Mouse (Mus musculus) embryo, embryonic 11.5 days (tissue): Measurements from ENCODE around the gene Fgfr4.

ENCODE experiments used
- DNase-seq: peaks from one replicate; pipeline ENCODE4 v3.0.0-alpha.2; 2012; ENCODE audit warnings: low read depth, low spot score

Fgfr4 gene

DNA sequence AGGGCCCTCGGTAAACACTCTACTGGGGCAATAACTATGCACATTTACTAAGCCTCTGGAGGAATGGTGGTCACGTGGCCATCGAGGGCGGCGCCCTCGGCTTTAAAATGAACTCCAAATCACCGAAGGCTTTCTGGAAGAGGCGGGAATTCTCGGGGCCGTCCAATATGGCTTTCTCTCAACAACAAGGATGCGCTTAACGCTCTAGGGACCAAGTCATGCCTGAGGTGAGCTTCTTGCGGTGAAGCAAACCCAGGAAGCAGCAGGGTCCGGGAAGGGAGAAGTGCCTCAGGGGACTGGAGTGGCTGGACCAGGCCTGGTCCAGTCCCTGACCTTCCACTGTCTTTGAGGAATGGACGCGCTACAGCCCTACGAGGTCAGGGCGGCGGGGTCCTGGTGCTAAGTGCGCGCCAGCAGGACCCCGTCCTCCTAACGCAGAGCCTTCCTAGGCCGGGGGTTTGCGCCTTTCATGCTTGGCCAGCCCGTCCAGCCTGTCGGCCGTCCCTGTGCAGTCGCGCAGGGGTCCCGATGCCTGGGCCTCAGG is 57.3 kb downstream of the Fgfr4 start, which contains the start of gene Nsd1:
Gene Nsd1 (plus strand): TSS at position 134 of the 544 bp plus-strand sequence.
- no peak for DNase-seq

- peak; percentile 57 for DNase-seq
Measured at GRCm38 (mm10) chr13:55210193-55210970, 57.9 kb downstream of the Fgfr4 start.

- DNase-seq: no peak
Measured at GRCm38 (mm10) chr13:55210971-55211220, 58.5 kb downstream of the Fgfr4 start.

GRCm38 (mm10) chr13:55211221-55212010 is 59.0 kb downstream of the Fgfr4 start:
- DNase-seq: peak; percentile 91

DNA sequence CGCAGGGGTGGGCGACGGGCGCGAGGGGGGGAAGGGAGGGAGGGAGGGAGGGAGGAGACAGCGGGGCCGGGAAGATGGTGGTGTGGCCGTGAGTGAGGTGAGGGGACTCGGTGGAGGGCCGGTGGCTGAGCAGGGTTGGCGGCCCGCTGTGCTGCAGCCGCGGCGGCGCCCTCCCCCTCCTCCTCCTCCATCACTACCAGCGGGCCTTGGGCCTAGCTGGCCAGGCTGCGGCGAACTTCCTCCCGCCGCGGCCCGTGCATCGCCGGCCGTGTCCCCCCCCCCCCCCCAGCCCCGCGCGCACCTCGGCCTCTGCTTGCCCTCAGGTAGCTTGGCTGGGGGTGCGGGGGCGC is 59.5 kb downstream of the Fgfr4 start:
- DNase-seq: no peak

- peak; percentile 32 for DNase-seq
Measured at GRCm38 (mm10) chr13:55212361-55213137, 60.1 kb downstream of the Fgfr4 start.

GRCm38 (mm10) chr13:55213138-55213806 is 60.8 kb downstream of the Fgfr4 start:
- no peak for DNase-seq
